Mouse (Mus musculus) small intestine, adult 2 months (tissue): ENCODE results near the gene Ankfy1. TPM values are rescaled to one million over a fixed set of nuclear protein-coding genes. Genes with fewer than 3 reads are reported as not detected.

ENCODE experiments used
- H3K27ac ChIP-seq: fragments of 200-500 bp; 2 replicates; pipeline ENCODE4 v1.5.1; 2012; ENCODE audit warnings: low read depth, low read length, control low read depth, inconsistent platforms; ENCODE audit not compliant: insufficient read depth
- H3K27me3 ChIP-seq: fragments of 200-500 bp; 2 replicates; pipeline ENCODE4 v1.6.1; 2012; ENCODE audit warnings: mild to moderate bottlenecking, moderate library complexity, low read length, inconsistent platforms; ENCODE audit not compliant: control insufficient read depth, insufficient read depth
- H3K36me3 ChIP-seq: fragments of 200-500 bp; 2 replicates; pipeline ENCODE4 v1.6.1; 2012; ENCODE audit warnings: mild to moderate bottlenecking, low read length, control low read depth, inconsistent platforms; ENCODE audit not compliant: control insufficient read depth, insufficient read depth
- H3K4me1 ChIP-seq: fragments of 200-500 bp; 2 replicates; pipeline ENCODE4 v1.6.1; 2012; ENCODE audit warnings: low read length, inconsistent platforms, mixed read lengths; ENCODE audit not compliant: control insufficient read depth, insufficient read depth, insufficient read length
- H3K4me3 ChIP-seq: fragments of 200-500 bp; 2 replicates; pipeline ENCODE4 v1.5.1; 2012; ENCODE audit warnings: low read depth, mild to moderate bottlenecking, control low read depth, inconsistent platforms, low read length, moderate library complexity
- CTCF ChIP-seq: fragments of 200-500 bp; IDR thresholded peaks from 2 replicates; pipeline ENCODE4 v1.5.1; 2012; ENCODE audit warnings: low read depth, mild to moderate bottlenecking, control low read depth, inconsistent platforms, low read length, moderate library complexity, mixed read lengths; ENCODE audit not compliant: insufficient replicate concordance, insufficient read length; ENCODE audit errors: extremely low read depth
- POLR2A ChIP-seq: fragments of 200-500 bp; IDR thresholded peaks from 2 replicates; pipeline ENCODE4 v1.6.1; 2012; ENCODE audit warnings: low read depth, mild to moderate bottlenecking, control low read depth, inconsistent platforms, low read length, moderate library complexity
- WGBS: fragments of 180-500 bp; shearing (Covaris S2); methylation state at CpG from one replicate; pipeline ENCODE4 v1.1.7; 2018; 5-methylcytosine and 5-hydroxymethylcytosine counted together
- polyA plus RNA-seq: library from polyadenylated mRNA; depleted of rRNA; stranded (reverse); fragments of >200 nt; gene quantifications from 2 replicates; pipeline ENCODE4 v1.2.3, GENCODE M21; 2012; rRNA removed

Gene Ankfy1
- 10.9 and 28.7 TPM in 2 replicates for polyA plus RNA-seq

DNA sequence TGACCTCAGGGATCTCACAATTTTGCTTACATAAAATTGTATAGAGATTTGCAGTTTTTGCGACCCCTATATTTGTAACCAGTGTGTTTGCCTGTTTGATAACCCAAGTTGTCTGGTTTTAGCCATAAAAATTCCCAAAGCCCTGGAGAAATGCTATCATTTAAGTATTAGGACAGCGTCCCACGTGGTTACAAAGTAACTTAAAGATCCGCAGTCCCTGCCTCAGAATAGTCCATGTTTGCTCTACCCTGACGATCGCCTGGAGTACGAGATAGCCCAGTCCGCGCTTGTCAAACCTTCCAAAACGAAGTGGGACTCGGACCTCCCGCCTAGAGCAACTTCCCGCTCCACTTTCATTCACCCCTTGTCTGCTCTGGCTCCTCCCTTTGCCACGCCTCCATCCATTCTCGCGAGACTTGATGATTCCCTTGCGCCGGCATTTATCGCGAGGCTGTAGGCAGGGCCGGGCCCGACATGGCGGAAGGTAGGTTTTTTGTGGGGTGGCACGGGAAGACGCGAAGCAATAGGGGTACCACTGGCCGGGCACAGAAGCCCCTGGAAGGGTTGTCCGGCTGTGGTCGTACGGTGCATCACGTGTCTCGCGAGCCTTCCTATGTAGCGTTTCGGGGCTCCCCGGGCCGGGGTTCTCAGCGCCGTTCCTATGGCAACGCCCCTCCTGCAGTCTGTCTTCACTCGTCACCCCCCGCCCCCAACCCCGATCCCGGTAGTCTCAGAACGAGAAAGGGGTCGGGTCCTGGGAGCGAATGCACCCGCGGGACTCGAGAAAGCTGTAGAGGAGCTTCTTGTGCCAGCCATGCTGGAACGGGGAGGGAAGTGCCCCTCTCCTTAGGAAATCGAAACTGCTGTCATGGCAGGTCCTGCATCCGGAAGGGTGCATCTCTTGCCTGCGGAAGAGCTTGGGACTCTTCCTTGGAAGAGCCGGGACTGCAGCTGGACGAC is at the start of gene Ankfy1:
Gene Ankfy1, plus strand, starts transcription at position 456 of the 960 bp plus-strand sequence.
- WGBS, result under 1% methylated on average over 56 of the region's 56 CpGs
- H3K27me3 ChIP-seq, result no peaks in the 10 kb centered on the region
- H3K27ac ChIP-seq, result peak within 1 kb of the TSS; percentile 78
- H3K4me1 ChIP-seq, result peaks cover 7% of the 10 kb centered on the region; the same call in 1 of the 2 replicates
- H3K4me3 ChIP-seq, result peak within 1 kb of the TSS; percentile 96
- H3K36me3 ChIP-seq, result 0 out of 2 replicates have a peak, but pooled peaks cover 5% of the 10 kb centered on the region
- TF ChIP-seq POLR2A (peak; percentile 88), CTCF (0 out of 2 replicates have a peak, but pooled peaks have one; percentile 14)

DNA sequence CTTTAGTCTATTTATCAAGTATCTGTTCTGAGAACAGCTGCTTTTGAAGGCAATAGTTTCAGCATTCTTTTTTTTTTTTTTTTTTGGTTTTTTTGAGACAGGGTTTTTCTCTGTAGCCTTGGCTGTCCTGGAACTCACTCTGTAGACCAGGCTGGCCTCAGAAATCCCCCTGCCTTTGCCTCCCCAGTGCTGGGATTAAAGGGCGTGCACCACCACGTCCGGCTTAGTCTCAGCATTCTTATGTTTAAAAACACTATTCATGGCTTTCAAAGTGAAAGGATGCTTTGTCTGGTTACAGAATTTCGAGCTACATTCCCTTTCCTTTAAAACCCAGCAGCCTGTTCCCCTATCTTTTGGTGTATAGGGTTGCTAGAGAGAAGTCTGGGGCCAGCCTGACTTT is 47.1 kb upstream of the Ankfy1 start:
- Histone ChIP-seq H3K27me3 (no peaks in the 10 kb centered on the region), H3K4me1 (no peaks in the 10 kb centered on the region), H3K36me3 (no peaks in the 10 kb centered on the region), H3K4me3 (no peak overlapping the region), H3K27ac (no peak overlapping the region)
- WGBS, result 66% methylated on average over 4 of the region's 4 CpGs
- TF ChIP-seq POLR2A (no peak), CTCF (no peak)

DNA sequence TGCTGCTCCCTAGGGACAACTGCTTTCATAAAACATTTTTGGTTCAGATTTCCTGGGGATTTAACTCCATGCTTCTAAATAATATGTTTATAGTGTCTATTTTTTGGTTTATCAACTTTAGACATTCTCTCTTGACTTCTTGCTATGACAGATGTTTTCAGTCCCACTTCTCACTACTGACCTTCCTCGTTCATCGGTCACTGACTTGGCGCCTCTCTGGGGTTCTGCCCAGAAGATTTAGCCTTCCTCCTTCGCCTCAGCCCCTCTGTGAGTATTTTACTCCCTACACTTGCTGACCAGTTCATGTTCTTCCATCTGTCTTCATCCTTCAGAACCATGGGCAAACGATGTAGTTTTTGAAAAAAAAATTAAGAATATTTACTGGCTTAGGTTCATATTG is 44.4 kb upstream of the Ankfy1 start:
- Histone ChIP-seq H3K27me3 (no peaks in the 10 kb centered on the region), H3K27ac (no peak overlapping the region), H3K36me3 (no peaks in the 10 kb centered on the region; the same call in 1 of the 2 replicates), H3K4me3 (no peak overlapping the region), H3K4me1 (no peaks in the 10 kb centered on the region)
- TF ChIP-seq CTCF (no peak), POLR2A (no peak)
- WGBS, result 75% methylated on average over 5 of the region's 5 CpGs

DNA sequence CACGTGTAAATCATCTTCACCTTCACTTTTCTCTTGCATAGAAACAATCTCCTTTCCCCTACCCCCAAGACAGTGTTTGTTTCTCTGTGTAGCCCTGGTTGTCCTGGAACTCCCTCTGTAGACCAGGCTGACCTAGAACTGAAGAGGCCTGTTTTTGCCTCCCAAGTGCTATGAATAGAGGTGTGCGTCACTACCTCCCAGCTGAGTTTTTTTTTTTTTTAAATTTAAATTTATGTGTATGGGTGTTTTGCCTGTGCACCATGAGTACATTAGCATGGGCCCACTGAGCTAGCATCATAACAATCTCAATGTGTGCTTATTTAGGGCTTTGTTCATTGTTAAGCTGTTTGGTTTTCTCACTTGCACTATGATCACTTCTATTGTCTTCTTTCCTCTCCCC is 39.5 kb upstream of the Ankfy1 start:
- WGBS, result 78% methylated on average over 2 of the region's 2 CpGs
- TF ChIP-seq POLR2A (no peak), CTCF (no peak)
- H3K27ac ChIP-seq, result no peak overlapping the region

DNA sequence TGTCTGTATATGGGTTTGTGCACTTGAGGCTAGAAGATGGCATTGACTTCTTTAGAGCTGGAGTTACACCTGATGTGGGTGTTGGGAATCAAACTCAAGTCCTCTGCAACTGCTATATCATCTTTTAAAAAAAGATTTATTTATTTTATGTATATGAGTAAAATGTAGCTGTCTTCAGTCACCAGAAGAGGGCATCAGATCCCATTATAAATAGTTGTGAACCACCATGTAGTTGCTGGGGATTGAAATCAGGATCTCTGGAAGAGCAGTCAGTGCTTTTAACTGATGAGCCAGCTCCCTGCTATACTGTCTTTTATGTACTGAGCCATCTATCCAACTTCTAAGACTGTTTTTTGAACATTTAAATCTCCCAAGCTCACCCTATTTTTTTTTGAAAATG is 29.9 kb upstream of the Ankfy1 start:
- H3K27me3 ChIP-seq, result no peaks in the 10 kb centered on the region
- H3K4me3 ChIP-seq, result no peak overlapping the region
- TF ChIP-seq CTCF (no peak), POLR2A (no peak)

More for the DNA sequence above, 39.5 kb upstream of the Ankfy1 start:
- H3K27me3 ChIP-seq, result no peaks in the 10 kb centered on the region
- no peak overlapping the region for H3K4me3 ChIP-seq
- H3K36me3 ChIP-seq, result no peaks in the 10 kb centered on the region; the same call in 1 of the 2 replicates
- H3K4me1 ChIP-seq, result no peaks in the 10 kb centered on the region

DNA sequence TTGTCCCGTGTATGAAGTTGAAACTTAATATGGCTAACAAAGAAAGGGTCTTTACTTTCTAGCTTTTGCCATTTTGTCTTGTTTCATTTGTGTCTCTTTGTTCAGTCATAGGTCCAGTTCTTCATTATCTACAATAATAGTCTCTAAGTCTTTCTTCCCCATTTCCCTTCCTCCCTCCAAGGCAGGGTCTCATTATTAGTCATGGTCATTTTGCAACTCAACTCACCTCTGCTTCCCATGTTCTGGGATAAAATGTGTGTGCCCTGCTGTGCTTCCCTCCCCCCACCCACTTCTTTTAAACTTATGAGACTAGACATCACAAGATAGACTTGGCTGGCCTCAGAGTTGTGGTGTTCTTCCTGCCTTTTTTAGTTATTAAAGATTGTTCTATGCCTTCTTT is 29.4 kb upstream of the Ankfy1 start:
- Histone ChIP-seq H3K27ac (no peak overlapping the region), H3K4me3 (no peak overlapping the region), H3K4me1 (no peaks in the 10 kb centered on the region), H3K36me3 (peaks cover 4% of the 10 kb centered on the region; the same call in 1 of the 2 replicates), H3K27me3 (no peaks in the 10 kb centered on the region)
- 98% methylated on average over 1 of the region's 1 CpGs for WGBS
- TF ChIP-seq POLR2A, result no peak
- TF ChIP-seq CTCF, result no peak

More for the DNA sequence above, 29.9 kb upstream of the Ankfy1 start:
- H3K36me3 ChIP-seq, result peaks cover 4% of the 10 kb centered on the region; the same call in 1 of the 2 replicates
- no peaks in the 10 kb centered on the region for H3K4me1 ChIP-seq
- no peak overlapping the region for H3K27ac ChIP-seq

DNA sequence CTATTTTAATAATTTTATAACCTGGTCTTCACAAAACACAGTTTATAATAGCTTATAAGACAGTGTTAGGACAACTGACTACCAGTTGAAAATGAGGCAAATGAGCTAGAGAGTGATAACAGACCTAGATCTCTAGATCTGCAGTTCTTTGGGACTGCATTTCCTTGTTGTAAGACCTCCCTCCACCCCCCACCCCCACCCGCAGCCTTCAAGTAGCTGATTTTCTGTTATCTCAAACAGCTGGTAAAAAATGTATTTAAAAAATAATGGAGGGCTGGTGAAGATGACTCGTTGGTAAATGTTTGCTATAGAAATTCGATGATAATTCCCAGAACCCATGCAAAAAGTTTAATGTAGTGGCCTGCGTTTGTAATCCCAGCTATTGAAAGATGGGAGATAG is 25.2 kb upstream of the Ankfy1 start:
- 85% methylated on average over 4 of the region's 4 CpGs for WGBS
- no peaks in the 10 kb centered on the region for H3K27me3 ChIP-seq
- H3K36me3 ChIP-seq, result 0 out of 2 replicates have a peak, but pooled peaks cover 2% of the 10 kb centered on the region
- H3K27ac ChIP-seq, result no peak overlapping the region
- H3K4me3 ChIP-seq, result no peak overlapping the region
- H3K4me1 ChIP-seq, result no peaks in the 10 kb centered on the region
- TF ChIP-seq CTCF (no peak), POLR2A (no peak)

DNA sequence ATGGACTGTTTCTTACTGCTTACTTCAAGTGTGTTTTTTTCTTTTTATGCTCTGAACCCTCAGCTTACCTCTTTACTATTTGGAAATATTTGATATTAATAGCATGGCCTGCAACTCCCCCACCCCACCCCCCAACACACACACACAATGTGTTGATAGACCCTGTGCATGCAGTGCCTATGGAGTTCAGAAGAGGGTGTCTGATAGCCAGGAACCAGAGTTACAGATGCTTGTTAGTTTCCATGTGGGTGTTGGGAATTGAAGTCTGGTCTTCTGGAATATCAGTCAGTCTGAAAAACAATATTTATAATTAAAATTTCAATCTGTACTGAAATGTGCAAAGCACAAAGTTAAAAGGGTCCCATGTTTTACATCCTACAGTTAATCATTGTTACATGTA is 19.2 kb upstream of the Ankfy1 start:
- Histone ChIP-seq H3K4me3 (no peak overlapping the region), H3K4me1 (no peaks in the 10 kb centered on the region), H3K27ac (no peak overlapping the region), H3K36me3 (no peaks in the 10 kb centered on the region; the same call in 1 of the 2 replicates), H3K27me3 (no peaks in the 10 kb centered on the region)
- no peak for TF ChIP-seq POLR2A
- TF ChIP-seq CTCF, result no peak
